Mouse (Mus musculus) neural tube, embryonic 10.5 days (tissue): ENCODE measurements around the gene Nfatc2ip.
A peak's percentile ranks its signal among the peaks of the same experiment; 100 is the strongest.
"Not testable (repeated sequence)": the region's sequence is repeated elsewhere in the genome, so short reads cannot be mapped to it uniquely, and the experiment has no call there.

Experiments used
- DNase-seq: peaks from one replicate; pipeline ENCODE4 v3.0.0-alpha.2; 2017; ENCODE audit warnings: low spot score; ENCODE audit errors: extremely low spot score

Nfatc2ip gene

GRCm38 (mm10) chr7:126411061-126411460 is 14.5 kb upstream of the Nfatc2ip start:
- DNase-seq: no peak

DNA sequence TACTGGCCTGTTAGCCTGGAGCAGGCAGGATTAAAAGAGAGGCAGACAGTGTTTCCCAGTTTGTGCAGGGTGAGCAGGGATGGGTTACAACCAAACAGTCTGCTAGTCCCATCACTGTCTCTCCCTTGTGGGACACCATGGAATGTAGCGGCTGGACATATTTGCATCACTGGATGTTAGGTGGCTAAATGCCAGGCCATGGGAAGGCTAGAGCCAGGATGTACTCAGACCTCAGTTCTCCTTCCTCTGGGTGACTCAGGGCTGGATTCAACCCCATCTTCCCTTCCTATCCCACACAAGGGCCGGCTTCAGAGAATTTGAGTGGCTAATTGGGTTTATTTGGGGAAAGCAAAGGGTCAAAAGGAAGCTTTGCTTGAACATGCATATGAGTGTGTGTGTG is 12.1 kb upstream of the Nfatc2ip start:
- DNase-seq: no peak

- DNase-seq: not testable (repeated sequence)
Measured at GRCm38 (mm10) chr7:126402518-126402917, 6.0 kb upstream of the Nfatc2ip start.

GRCm38 (mm10) chr7:126399548-126399947 is 3.0 kb upstream of the Nfatc2ip start:
- DNase-seq: peak; percentile 83

DNA sequence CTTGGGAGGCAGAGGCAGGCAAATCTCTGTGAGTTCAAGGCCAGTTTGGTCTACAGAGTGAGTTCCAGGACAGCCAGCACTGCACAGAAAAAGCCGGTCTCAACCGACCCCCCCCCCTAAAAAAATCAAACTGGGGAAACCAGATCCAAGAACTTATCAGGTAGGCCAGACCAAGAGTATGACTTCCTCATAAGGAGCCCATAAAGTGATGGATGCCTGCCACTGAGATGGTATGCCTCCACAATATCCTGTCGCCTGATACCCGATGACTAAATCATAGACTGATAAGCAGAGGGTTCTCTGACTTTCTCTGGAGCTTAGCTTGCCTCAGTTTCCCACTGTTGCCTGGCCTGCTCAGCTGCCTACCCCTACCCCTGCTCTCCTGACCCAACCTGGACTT is 1.3 kb upstream of the Nfatc2ip start:
- no peak for DNase-seq

- no peak for DNase-seq
Measured at GRCm38 (mm10) chr7:126397221-126397620, 684 bp upstream of the Nfatc2ip start.

DNA sequence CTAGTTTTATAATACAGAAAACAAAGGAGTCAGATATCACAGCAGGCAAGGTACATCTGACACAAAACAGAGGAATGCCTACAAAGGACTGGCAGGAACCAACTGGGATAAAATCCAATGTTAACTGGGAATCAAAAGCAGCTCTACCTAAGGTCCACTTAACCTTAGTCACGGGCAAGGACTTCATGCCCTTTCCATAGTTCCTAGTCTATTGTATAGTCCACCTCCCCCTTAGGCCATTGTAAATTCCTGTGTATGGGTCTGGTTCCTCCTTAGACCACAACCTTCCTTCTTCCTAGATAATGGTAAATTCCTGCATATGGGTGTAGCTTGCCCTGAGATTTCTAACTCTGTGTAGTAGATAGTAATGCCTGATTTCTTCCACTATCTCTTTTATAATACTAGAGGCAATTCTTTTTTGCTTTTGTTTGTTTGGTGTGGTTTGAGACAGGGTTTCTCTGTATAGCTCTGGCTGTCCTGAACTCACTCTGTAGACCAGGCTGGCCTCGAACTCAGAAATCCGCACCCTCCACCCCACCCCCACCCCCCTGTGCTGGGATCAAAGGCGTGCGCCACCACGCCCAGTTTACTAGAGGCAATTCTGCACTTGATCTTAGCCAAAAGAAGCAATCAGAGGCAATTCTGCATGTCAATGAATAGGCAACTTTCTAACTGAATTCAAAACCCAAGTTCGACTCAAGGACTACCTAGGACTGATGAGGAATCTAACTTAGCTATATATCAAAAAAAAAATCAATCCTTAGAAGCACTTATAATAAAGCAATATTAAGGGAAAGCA is 4.3 kb downstream of the Nfatc2ip start:
- DNase-seq: not testable (repeated sequence)

DNA sequence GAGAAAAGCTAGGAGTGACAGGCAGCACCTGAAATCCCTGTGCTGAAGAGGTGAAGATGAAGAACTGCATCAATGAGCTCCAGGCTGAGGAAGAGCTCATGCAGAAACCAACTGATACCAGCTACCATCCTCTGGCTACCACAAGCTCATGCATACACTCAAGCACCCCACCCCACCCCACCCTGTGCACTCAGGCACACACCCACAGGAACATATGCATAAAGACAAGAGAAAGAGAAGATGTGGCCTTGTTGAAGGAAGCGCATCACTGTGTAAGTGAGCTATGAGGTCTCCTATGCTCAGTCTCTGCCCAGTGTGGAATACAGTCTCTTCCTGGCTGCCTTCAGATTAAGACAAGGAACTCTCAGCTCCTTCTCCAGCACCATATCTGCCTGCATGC is 8.4 kb downstream of the Nfatc2ip start:
- no peak for DNase-seq

DNA sequence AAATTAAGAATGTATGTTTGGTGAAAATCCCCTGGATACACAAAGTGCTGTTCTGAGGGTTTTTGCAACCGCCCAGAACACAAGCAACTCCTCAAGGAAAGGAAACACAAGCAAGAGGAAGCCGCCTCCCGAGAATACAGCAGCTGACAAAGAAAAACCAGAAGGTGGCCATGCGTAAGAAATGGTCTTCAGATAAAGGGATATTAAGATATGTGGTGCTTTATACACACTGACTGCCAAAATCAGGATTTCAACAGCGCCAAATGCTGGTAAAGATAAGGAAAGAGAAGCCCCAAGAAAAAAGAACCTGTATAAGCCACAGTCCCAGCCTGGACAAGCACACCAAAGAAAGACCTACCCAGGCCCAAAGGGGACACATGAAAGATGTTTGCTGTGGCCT is 13.0 kb downstream of the Nfatc2ip start:
- DNase-seq: no peak

DNA sequence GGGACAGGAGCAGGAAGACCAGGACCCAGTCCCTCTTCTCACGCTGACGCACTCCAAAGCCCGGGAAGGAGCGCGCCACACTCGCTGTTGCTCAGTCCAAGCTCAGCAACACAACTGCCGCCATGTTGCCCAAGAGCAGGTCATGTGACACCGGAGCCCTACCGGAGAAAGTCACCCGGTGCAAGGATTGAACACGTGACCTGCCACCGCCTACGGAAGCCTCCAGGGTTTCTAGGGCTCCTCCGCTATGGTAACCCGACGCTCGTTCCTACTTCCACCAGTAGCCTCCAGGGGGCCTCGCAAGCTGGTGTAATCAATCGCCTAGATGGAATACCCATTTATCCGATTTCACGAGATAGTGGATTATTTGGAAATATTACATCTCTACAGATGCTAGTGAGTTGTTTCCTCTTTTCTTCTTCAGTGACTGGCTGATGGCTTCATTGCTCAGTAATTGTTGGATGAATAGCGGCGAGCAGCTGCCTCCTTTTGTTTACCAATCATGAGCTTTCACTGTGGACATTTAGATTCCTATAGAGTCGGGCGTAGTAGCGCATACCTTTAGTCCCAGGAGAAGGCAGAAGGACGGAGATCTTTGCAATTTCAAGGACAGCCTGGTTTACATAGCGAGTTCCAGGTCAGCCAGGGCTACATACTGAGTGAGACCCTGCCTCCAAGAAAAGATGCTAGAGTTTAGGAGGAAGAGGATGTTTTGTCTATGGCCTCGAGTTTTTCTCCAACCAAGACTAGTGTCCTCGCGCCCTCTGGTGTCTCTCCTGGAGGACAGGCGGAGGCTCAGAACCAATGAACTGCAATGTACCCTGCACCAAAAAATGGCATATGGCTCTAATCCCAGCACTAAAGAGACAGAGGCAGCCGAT is 19.0 kb downstream of the Nfatc2ip start, which contains the start of gene Spns1:
TSS of gene Spns1 (minus strand) at position 173 of the 881 bp plus-strand sequence.
- peak; percentile 95 for DNase-seq

DNA sequence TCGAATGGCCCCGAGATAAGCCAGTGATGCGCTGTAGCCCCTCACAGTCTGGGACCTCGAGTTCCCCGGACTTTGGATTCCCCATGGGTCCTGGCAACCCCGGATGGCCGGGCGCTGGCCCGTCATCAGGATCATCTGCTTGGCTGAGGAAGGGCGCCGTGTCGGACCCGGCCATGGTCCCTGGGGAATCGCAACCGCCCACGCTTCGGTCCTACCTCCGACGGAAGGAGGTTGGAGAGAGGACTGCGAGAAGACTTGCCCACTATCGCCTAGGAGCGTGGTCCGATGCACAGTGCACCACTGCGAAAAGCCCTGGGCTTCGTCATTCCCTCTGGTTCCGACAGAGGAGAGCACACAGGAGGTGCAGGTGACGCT is 19.6 kb downstream of the Nfatc2ip start:
- no peak for DNase-seq

DNA sequence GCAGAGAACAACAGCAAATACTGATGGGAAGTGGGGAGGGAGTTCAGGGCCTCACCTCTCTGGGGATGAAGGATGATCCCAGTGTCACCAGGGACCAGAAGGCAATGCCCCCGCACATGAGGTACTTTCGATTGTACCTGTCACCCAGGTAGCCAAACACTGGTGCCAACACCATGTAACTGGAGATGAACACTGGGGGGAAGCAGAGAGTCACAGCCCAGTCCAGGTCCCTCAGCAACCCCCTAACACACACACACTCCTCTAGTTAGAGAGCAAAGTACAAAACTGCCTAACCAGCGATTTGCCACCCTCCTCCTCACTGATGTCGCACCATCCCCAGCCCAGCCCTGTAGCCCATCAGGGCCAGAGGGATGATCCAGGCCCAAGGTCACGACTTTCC is 21.5 kb downstream of the Nfatc2ip start:
- no peak for DNase-seq

DNA sequence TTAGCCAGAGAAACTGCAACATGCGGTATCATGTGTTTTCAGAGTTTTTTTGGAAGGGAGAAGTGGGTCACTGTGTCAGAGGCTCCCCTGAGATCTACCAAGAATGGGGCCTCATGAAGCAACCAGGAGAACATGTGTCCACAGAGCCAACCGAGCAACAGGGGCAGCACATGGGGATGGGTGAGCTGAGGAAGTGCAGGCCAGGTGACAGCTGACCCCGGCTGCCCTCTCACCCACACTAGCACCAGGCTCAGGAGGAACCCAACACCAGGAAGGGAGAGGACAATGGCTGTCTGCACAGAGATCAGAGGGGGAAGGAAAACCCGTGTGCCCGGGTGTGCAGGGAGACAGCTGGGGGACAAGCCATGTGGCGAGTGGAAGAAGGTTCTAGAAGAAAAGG is 22.0 kb downstream of the Nfatc2ip start:
- DNase-seq: no peak

- DNase-seq: no peak
Measured at GRCm38 (mm10) chr7:126373007-126373406, 23.5 kb downstream of the Nfatc2ip start.

- DNase-seq: no peak
Measured at GRCm38 (mm10) chr7:126369393-126369792, 27.1 kb downstream of the Nfatc2ip start, which contains the start of gene Lat. TSS of gene Lat (minus strand) at chr7:126369570.

DNA sequence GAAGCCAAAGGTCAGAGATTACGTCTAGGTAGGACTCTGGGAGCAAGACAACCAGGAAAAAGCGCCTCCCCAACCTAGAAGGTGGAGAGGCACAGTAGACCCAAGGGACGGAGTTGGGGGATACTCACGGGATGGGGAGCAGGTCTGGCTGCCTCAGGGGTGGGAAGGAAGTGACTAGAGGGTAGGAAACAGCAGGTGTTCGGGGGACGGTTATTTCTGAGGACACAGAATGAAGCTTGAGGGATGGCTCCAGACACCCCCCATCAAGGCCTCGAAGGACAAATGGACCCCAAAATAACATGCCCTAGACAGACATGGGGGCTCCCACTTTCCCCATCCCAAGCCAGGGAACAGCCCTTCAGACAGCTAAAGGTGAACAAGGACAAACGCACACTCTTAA is 28.2 kb downstream of the Nfatc2ip start:
- no peak for DNase-seq

GRCm38 (mm10) chr7:126367636-126368035 is 28.9 kb downstream of the Nfatc2ip start:
- no peak for DNase-seq

GRCm38 (mm10) chr7:126363038-126363437 is 33.5 kb downstream of the Nfatc2ip start:
- DNase-seq: no peak

GRCm38 (mm10) chr7:126359049-126359448 is 37.5 kb downstream of the Nfatc2ip start:
- DNase-seq: no peak

- DNase-seq: no peak
Measured at GRCm38 (mm10) chr7:126358413-126358812, 38.1 kb downstream of the Nfatc2ip start.

GRCm38 (mm10) chr7:126357838-126358237 is 38.7 kb downstream of the Nfatc2ip start:
- DNase-seq: no peak
